Mouse (Mus musculus): ENCODE results near the gene Zfyve26.
"Not testable (repeated sequence)": the region's sequence is repeated elsewhere in the genome, so short reads cannot be mapped to it uniquely, and the experiment has no call there.

Gene Zfyve26

DNA sequence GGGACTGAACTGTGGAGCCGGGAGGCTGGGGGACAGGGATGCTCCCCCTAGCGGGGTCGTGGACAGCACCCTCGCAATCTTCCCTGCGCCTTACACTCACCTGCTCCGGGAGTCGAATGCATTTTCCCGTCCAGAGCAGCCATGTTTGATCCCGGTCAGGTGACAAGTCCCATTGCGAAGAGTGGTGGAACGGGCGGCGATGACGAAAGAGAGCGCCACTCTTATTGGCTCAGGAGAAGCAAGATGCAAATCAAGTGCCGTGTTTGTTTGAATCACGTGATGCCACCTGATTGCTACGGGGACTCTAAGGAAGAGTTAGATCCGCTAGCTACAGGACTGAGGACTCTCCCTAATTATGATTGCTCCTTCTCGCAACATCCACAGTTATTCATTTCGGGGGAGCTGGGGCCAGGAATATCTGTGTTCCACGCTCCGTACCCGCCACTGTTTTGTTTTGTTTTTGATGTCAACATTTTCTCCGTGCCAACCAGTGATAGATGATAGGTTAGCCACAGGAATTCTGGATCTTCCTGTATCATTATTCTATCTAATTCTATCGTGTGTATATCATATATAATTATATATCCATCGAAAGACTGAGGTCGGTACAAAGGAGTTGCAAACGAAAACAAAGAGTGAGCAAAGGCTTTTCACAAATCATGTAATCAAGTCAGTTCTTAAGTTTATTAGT is at the start of gene Zfyve26:
Gene Zfyve26 (minus strand): TSS at position 179 of the 691 bp plus-strand sequence.
- in situ Hi-C loops (cut with MboI; ENCODE audit: unreplicated experiment in 2 of 2), result no loop called here

DNA sequence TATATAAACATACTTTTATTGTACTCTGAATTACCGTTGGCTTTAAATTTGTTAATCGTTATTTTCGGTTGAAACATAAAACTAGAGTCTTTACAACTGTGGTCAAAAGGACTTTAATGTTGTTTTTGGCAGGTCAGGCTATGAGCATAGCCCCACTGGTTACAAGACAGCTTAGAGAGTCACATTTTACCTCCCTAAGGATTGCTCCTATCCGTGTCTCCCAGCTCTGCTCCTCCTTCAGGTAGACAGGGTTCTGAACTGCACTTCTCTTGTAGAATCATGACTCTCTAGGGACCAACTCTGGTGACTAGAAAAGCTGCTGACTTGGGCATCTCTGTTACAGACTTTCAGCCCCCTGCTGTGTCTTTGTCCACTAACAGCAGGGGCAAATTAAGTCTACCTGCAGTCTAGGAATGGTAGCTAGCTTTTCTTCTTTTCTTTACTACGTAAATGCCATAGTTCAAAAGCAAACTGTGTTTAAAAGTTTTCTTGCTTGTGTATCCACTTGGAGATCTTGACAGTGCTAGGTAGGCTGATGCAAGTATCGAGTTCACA is 45.3 kb upstream of the Zfyve26 start:
- in situ Hi-C loops (cut with MboI; ENCODE audit: unreplicated experiment in 2 of 2), result loop anchor here (10.0 to 25.0 kb wide), 5 partner anchors 1043 to 1546 kb away; no protein-coding TSS in a partner anchor

DNA sequence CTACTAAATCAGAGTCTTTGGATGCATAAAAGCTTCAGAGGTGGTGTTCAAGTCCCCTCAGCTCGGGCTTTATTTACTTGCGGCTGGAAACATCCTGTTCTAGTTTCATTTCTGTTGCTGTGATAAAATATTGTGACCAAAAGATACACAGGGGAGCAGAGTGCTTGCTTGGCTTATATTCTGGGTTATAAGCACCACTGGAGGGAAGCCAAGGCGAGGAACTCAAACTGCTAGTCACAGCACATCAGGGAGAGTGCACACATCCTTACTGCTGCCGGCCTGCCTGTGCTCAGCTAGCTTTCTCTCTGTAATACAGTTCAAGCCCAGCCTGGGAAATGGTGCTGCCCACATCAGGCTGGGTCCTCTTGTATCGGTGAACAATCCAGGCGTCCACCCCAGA is 44.4 kb upstream of the Zfyve26 start:
- in situ Hi-C loops (cut with MboI; ENCODE audit: unreplicated experiment in 2 of 2), result loop anchor here (10.0 to 25.0 kb wide), 5 partner anchors 1044 to 1547 kb away; no protein-coding TSS in a partner anchor

DNA sequence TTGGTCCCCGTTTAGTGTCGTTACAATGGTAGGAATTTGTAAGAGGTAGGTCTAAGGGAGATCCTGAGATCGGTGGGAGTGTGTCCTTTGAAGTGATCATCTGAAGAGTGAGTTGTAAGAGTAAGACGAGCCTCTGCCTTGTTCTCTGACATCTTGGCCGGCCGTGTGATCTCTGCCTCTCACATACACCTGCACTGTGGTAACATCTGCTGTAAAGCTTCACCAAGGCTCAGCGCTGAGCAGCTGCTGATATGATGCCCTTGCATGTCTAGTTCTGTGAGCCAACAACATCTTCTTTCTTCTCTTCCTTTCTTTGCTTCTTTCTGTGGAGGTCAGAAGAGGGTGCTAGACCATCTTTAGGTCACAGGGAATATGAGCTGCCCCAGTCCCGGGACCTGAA is 42.7 kb upstream of the Zfyve26 start:
- in situ Hi-C loops (cut with MboI; ENCODE audit: unreplicated experiment in 2 of 2), result loop anchor here (10.0 to 25.0 kb wide), 3 partner anchors 1374 to 1549 kb away; no protein-coding TSS in a partner anchor

DNA sequence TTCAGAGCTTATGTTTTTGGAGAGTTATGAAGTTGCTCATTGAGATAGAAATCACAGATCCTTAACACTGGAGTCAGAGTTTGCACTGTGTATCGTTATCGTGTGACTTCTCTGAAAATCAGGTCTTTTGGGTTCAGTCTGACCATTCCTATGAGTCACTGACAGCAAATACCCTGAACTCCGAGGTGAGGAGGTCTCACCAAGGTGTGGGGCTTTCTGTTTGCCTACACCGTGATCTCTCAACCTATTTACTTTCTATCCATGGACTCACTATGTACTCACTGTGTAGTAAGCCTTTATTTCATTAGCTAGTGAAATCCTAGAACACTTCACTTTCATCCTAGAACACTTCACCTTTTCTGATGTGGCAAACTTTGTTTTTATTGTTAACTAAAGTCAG is 35.6 kb upstream of the Zfyve26 start:
- in situ Hi-C loops (cut with MboI; ENCODE audit: unreplicated experiment in 2 of 2), result loop anchor here (10.0 to 25.0 kb wide), 3 partner anchors 1381 to 1556 kb away; no protein-coding TSS in a partner anchor

DNA sequence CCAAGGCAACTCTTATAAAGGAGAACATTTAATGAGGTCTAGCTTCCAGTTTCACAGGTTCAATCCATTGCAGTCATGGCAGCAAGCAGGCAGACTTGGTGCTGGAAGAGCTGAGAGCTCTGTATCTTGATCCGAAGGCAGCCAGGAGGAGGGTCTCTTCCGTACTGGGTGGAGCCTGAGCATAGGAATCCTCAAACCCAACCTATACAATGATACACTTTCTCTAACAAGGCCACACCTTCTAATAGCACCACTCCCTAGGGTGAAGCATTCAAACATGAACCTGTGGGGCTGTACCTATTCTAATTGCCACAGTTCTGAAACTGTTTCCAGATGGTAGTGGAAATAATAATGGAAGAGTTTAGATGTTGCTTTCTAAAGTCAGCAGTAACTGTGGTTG is 34.5 kb upstream of the Zfyve26 start:
- in situ Hi-C loops (cut with MboI; ENCODE audit: unreplicated experiment in 2 of 2), result loop anchor here (10.0 to 25.0 kb wide), 3 partner anchors 1382 to 1557 kb away; no protein-coding TSS in a partner anchor

DNA sequence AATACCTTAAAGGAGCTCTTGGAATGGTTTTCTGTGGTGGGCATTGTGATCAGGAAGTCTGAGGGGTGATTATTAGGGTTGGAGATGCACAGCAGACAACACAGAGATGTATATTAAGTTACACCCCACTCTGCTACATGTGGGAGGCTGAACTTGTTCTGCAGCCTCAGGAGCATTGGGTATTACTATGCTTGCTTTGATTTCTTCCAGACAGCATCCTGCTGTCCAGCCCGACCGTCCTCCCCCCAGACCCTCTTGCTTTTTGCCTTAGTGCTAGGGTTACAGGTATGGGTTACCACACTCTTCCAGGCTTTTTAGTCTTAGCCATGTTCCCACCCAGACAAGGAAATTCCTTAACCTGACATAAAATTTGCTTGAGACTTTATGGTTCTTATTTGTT is 31.8 kb upstream of the Zfyve26 start:
- in situ Hi-C loops (cut with MboI; ENCODE audit: unreplicated experiment in 2 of 2), result loop anchor here (25.0 kb wide), 2 partner anchors 1384 to 1559 kb away; no protein-coding TSS in a partner anchor

DNA sequence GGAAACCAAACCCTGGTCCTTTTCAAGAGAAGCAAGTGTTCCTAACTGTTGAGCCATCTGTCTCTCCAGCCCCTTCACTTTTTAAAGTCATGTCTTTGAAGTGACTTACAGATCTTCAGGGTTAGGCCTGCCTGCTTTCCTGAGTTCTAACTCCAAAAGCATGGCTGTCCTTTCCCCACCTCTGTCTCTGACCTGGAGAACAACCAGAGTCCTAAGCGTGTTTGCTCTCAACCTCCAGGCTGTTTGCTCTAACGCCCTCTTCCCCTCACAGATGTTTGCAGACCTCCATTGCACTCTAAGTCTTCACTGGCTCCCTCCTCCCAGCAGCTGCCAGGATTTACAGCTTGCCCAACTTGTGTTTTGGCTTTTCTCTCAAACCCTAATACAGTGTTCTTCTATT is 30.6 kb upstream of the Zfyve26 start:
- in situ Hi-C loops (cut with MboI; ENCODE audit: unreplicated experiment in 2 of 2), result loop anchor here (25.0 kb wide), 2 partner anchors 1386 to 1561 kb away; no protein-coding TSS in a partner anchor

DNA sequence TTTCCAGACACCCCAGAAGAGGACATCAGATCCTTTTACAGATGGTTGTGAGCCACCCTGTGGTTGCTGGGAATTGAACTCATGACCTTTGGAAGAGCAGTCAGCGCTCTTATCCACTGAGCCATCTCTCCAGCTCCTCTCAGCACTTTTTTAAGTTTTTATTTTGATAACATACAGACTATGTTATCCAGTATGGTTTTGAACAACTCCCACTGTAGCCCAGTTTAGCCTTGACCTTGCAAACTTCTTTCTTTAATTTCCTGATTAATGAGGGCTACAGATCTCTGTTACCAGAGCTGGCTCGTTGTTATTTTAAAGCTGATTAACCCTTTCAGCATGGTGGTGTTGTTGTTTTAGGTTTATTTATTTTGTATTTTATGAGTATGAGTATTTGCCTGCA is 30.1 kb upstream of the Zfyve26 start:
- in situ Hi-C loops (cut with MboI; ENCODE audit: unreplicated experiment in 2 of 2), result loop anchor here (25.0 kb wide), 2 partner anchors 1386 to 1561 kb away; no protein-coding TSS in a partner anchor

DNA sequence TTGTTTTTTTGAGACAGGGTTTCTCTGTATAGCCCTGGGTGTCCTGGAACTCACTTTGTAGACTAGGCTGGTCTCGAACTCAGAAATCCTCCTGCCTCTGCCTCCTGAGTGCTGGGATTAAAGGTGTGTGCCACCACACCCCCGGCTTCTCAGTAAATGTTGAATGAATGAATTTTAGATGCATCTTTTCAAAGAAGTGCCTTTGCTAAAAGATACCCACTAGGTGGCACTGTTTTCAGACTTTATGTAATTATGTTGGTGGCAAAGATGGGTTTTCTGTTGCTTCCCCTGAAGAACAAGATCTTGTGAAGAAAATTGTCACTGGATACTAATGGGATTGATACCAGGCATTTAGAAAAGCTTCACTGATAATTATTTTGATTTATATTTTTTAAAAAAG is 26.4 kb upstream of the Zfyve26 start:
- in situ Hi-C loops (cut with MboI; ENCODE audit: unreplicated experiment in 2 of 2), result not testable (repeated sequence)

DNA sequence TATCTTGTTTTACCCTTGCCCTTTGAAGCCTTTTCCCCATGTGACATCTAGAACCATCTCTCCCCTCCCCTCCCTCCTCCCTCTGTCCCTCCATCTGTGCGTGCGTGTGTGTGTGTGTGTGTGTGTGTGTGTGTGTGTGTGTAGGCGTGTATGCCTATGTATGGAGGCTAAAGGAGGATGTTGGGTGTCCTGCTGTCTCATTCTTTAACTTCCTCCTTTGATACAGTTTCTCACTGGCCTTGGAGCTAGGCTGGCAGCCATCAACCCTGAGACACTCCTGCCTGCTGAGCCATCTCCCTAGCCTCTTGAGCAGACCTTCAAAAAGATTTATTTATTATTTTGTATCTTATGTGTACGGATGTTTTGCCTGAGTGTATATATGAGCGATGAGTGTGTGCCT is 24.8 kb upstream of the Zfyve26 start:
- in situ Hi-C loops (cut with MboI; ENCODE audit: unreplicated experiment in 2 of 2), result no loop called here

DNA sequence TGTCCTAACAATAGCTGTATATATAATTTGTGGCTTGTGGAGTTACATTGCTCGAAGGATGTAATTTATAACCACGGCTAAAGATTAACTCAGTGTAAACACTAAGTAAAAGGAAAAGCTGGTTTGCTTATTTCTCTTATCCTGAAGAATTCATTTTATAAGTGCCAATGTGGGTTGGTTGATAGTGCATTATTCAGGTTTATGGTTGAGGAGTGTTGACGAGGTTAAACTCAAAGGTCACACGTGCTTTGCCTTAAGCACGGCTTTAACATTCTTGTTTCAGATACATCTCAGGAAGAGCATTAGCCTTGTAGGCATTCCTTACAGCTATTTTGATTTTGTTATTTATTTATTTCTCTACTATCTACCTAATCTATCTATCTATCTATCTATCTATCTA is 21.2 kb upstream of the Zfyve26 start:
- in situ Hi-C loops (cut with MboI; ENCODE audit: unreplicated experiment in 2 of 2), result no loop called here

DNA sequence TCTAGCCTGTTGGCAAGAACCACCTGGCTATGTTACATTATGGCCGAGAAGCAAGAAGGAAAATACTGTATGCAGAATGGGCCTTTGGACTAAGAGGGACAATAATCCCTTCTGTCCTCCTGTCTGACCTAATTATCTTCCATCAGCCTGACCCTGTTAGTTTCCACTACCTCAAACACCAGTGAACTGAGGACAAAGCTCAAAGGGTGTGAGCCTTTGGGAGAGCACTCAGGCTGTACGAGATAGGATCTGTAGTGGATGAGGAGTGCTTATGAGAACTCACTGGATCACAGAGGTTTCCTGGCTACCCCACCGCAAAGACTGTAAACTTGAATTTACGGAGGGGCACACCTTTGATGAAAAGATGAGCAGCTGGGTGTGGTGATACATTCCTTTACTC is 17.6 kb upstream of the Zfyve26 start:
- in situ Hi-C loops (cut with MboI; ENCODE audit: unreplicated experiment in 2 of 2), result no loop called here

DNA sequence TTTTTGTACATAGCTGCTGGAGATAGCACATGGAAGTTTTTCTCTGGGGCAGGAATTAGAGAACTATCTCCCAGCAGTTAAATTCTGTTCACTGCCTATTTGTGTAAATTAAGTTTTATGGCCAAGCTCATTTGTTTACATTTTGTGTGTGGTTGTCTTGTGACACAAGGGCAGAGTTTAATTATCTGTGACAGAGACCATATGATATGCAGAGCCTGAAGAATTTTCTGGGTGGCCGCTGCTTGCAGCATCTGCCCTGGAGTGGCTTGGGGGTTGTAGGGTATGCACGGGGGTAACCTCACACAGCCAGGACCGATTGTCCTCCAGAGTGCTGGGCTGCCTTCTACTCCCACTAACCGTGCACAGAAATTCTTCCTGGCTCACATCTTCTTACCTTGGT is 9.9 kb upstream of the Zfyve26 start:
- in situ Hi-C loops (cut with MboI; ENCODE audit: unreplicated experiment in 2 of 2), result no loop called here

DNA sequence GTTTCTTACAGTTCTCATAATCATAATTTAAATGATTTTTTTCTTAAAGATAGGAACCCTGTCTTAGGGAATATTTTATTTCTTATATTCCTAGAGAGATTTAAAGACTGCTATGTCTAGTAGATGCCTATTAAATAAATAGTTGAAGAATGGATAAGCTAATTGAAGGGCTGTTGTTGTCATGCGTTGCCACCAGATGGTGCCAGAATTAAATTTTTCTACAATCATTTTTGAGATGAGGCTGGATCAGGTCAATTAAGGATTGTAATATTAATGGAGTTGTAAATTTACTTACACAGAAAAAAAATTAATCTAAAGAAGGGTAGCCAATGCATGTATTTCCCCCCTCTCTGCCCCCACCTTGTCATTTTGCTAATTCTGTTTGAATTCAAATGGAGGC is 9.0 kb upstream of the Zfyve26 start:
- in situ Hi-C loops (cut with MboI; ENCODE audit: unreplicated experiment in 2 of 2), result no loop called here

DNA sequence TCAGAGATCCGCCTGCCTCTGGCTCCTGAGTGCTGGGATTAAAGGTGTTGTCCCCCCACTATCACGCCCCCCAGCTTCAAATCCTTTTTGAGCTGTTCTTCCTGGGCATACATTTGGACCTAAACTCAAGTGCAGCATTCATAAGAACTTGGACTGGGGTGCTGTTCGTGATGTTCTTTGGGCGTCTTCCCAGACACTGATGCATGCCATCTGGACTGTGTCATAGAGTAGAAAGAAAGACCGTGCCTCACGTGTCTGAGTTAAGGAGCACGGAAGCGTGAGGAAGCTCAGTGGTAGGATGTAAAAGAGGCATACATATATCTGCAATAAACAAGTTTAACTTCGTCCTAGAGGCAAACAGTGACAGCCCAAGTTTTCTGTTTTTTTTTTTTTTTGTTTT is 5.7 kb upstream of the Zfyve26 start:
- in situ Hi-C loops (cut with MboI; ENCODE audit: unreplicated experiment in 2 of 2), result no loop called here

DNA sequence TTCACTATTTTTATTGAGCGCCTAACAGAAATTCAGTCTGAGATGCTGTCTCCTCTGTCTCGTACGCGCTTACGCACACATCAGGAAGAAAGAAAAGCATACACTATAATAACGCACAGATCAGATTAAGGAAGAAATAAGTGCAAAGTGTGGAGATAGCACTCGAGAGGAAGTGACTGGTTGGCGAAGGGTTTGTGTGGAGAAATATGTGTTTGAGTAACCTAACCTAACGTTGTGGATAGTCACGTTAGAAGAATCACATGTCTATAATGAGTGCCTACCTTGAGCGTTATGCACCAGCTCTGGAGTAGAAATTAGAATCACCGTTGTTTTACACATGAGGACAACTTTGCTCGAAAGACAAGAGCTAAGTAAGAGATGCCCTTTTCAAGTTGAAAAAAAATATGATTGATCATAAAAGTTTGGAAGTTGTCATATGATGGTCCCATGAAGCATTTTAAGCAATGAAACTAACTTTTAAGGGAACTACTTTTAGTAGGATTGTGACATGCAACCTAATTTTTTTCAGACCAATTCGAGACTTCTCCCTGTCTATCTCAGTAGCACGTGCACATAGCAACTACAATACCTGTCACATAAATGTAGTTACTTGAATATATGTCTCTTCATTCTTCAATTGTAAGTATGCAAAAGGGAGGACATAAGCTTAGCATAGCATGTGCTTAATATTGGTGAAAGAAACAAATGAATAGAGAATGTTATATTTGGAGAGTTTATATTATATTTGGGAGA is 2.0 kb upstream of the Zfyve26 start:
- in situ Hi-C loops (cut with MboI; ENCODE audit: unreplicated experiment in 2 of 2), result no loop called here

DNA sequence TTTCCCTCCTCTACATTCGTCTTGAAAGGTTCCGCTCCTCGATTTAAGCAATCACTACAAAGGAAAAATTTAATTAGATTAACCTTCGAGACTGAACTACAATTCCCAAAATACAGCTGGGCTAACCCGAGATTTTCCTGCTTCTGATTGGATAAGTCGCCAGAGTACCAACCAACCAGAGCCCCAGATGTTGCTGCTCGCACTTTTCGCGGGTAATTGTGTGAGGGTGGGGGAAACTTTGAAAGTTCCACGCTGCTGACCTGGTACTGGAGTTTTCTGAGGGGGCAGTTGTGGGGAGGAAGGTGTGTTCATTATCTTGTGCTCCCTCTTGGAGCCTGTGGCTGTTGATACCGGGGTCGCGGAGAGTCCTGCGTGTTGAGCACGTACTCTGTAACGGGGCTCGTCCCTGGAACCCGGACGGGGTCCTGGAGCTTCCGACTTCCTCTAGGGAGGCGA is 1.0 kb upstream of the Zfyve26 start, which contains the start of gene Rad51b:
Gene Rad51b (plus strand): TSS at position 162 of the 456 bp plus-strand sequence.
- in situ Hi-C loops (cut with MboI; ENCODE audit: unreplicated experiment in 2 of 2), result no loop called here

DNA sequence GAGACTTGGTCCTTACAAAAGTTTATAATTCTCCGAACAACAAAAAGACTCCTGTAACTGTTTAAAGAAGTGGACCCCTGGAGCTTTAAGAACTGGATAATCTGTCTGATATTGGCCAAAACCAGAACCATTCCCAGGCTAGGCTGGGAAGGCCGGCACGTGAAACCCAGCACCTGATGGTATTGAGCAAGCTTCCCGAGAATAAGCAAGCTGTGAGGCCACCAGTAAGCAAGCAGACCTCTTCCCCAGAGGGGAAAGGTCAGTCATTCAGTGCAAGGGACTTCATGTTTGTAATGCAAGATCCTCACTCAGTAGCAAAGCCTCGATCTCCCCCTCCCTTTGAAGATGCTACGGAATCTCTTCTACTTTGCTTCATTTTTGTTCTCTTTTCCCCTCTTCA is 3.2 kb downstream of the Zfyve26 start:
- in situ Hi-C loops (cut with MboI; ENCODE audit: unreplicated experiment in 2 of 2), result no loop called here

DNA sequence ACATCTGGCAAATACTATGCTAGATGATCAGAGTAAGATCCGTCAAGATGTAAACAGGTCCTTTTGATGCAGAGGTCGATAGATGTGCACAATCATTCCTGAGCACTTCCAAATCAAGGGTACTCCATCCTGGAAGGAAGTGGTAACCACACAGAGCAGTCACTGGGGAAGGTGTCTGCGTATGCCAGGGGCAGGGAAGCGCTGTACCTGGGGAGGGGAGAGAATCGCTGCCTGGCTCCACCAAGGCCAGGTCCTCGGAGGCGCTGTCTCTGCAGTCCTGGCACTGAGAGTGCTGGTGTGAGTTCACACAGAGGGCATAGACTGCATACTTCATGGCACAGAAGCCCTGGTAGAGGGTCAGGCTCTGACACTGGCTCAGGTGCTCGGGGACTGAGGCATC is 13.5 kb downstream of the Zfyve26 start:
- in situ Hi-C loops (cut with MboI; ENCODE audit: unreplicated experiment in 2 of 2), result no loop called here

DNA sequence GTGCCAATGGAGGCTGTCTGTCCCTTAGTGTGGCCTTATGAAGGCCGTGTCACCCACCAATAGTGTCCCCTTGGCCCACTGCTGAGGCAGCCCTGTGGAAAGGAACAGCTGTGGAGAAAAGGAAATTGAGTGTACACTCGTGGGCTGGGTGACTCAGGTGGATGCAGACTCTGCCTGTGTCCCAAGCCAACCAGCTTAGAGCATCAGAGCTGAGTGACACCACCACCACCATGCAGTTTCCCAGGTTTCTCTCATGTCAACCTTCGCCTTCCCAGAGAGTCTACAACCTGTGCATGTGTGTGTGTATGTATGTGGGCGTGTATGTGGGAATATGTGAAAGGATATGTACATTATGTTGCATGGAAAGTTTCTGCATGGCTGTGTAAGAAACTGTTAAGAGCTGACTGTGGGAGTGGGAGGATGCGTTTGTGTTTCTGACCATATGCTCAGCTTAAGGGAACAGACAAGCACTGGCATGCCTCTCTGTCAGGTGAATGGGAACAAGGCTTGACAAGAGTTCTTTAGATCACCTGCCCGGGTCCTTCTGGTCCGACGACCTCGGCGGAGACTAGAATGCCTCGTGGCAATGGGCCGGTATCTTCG is 16.5 kb downstream of the Zfyve26 start:
- in situ Hi-C loops (cut with MboI; ENCODE audit: unreplicated experiment in 2 of 2), result no loop called here

Measured in v-Abl transformed pro-B cells (cell line).